Mouse (Mus musculus): Measurements from ENCODE around the gene Ccdc162.

DNA sequence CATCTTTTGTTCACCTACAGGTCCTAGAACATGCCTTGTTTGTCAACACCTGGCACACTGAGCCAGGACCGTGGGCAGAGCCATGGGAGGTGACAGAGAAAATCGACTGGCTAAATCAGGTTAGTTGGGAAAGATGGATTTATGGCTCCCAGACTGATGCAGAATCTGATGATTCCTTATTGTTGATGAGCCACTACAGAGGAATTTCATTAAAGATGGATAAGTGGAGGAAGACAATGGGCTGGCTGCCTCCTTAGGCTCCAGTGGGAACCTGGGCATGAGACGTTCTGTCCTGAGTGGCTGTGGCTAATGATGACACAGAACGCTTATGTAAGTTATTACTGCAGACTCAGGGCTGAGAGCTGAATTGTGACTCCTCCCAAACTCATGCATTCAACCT lies 162.7 kb downstream of the Ccdc162 start:
- TF ChIP-seq CTCF (IDR thresholded peaks at IDR 0.05) (no peak), EP300 (IDR thresholded peaks at IDR 0.05) (no peak)

All from lung, postnatal 0 days (tissue).